Mouse (Mus musculus) adrenal gland (tissue): ENCODE results near the gene Psen2.

Experiments used
- intact Hi-C: fragments of 180-260 bp; cut with DNase I; formaldehyde crosslinking; loops from one replicate; pipeline ENCODE4 v1.15.1; 2025

Psen2 gene

GRCm38 (mm10) chr1:180179840-180180239 is 83.4 kb downstream of the Psen2 start:
- intact Hi-C loops = no loop called here

GRCm38 (mm10) chr1:180179100-180179499 is 84.1 kb downstream of the Psen2 start:
- intact Hi-C loops = no loop called here

GRCm38 (mm10) chr1:180178340-180178739 is 84.9 kb downstream of the Psen2 start:
- intact Hi-C loops = no loop called here
